Mouse (Mus musculus) right cerebral cortex, postnatal 4 days (tissue): ENCODE data around the gene 1600002K03Rik.

Source experiments
- DNase-seq: peaks from one replicate; pipeline ENCODE4 v3.0.0-alpha.2; 2022

1600002K03Rik gene

GRCm38 (mm10) chr10:80141786-80142529 is 30.8 kb upstream of the 1600002K03Rik start:
- DNase-seq, result peak; percentile 86

- DNase-seq, result no peak
Observed at GRCm38 (mm10) chr10:80142530-80142925, 30.2 kb upstream of the 1600002K03Rik start.

GRCm38 (mm10) chr10:80143664-80144063 is 29.1 kb upstream of the 1600002K03Rik start:
- no peak for DNase-seq

GRCm38 (mm10) chr10:80144159-80144558 is 28.6 kb upstream of the 1600002K03Rik start:
- DNase-seq, result no peak

- peak; percentile 82 for DNase-seq
Observed at GRCm38 (mm10) chr10:80144864-80145838, 27.6 kb upstream of the 1600002K03Rik start.

- DNase-seq, result no peak
Observed at GRCm38 (mm10) chr10:80145896-80146295, 26.8 kb upstream of the 1600002K03Rik start.

- no peak for DNase-seq
Observed at GRCm38 (mm10) chr10:80146568-80147011, 26.2 kb upstream of the 1600002K03Rik start.

- DNase-seq, result no peak
Observed at GRCm38 (mm10) chr10:80147146-80147718, 25.5 kb upstream of the 1600002K03Rik start.

GRCm38 (mm10) chr10:80147719-80148601 is 24.8 kb upstream of the 1600002K03Rik start, which contains the start of gene Midn:
TSS of gene Midn (plus strand) at chr10:80148272.
- DNase-seq, result peak; percentile 79

GRCm38 (mm10) chr10:80148610-80149290 is 24.0 kb upstream of the 1600002K03Rik start:
- DNase-seq, result peak; percentile 95

GRCm38 (mm10) chr10:80149291-80150225 is 23.2 kb upstream of the 1600002K03Rik start:
- peak; percentile 93 for DNase-seq

- peak; percentile 84 for DNase-seq
Observed at GRCm38 (mm10) chr10:80150226-80151210, 22.2 kb upstream of the 1600002K03Rik start.

GRCm38 (mm10) chr10:80151211-80152034 is 21.3 kb upstream of the 1600002K03Rik start:
- DNase-seq, result peak; percentile 76

GRCm38 (mm10) chr10:80152071-80152872 is 20.5 kb upstream of the 1600002K03Rik start:
- DNase-seq, result no peak

- no peak for DNase-seq
Observed at GRCm38 (mm10) chr10:80152873-80153260, 19.9 kb upstream of the 1600002K03Rik start.

GRCm38 (mm10) chr10:80153713-80154112 is 19.0 kb upstream of the 1600002K03Rik start:
- no peak for DNase-seq

- no peak for DNase-seq
Observed at GRCm38 (mm10) chr10:80154384-80154783, 18.4 kb upstream of the 1600002K03Rik start.
